Comparison of ENCODE assay signal across 10 mouse cellular contexts in the genomic region with DNA sequence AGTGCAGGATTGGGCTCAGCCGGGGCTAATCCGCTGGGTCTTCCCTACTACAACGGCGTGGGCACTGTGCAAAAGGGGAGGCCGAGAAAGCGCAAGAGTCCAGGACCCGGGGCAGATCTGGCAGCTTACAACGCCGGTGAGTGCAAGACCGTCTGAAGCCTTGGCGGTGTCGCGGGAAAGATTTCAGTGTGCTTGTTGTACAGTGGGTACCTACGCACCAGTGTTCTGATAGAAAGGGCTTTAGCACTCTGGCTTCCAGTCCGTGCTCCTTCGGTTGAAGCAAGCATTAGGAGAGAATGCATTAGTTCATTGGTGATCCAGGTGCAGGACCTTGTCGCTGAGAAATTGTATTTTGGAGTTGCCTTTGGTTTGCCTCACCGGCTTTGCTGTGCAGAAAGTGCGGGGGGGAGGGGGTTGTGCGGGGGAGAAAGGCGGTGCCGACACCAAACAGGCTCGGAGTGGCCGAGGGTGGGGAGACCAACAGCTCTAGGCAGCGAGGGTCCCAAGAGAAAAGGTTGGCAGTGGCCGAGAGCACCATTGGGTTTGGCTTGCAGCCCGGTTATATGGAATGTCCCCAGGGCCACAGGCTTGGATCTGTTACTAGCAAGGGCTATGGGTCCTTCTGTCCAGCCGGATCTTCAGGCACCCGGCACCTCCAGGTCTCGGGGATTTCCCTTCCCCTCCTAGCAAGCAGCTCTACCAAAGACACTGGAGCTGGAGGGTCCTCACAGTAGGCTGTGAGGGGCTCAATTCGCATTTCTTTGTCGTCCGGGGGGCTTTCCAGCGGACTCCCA. TPM values are rescaled to one million over a fixed set of nuclear protein-coding genes. Genes with fewer than 3 reads are reported as not detected.
DNase-seq lines count a peak whose midpoint lies in the region; ATAC-seq and TF ChIP-seq lines count a peak whose summit lies in the region.
"Had no signal": no experiment of that assay in that cellular context is flagged by ENCODE, and none has a peak within 500 bp of the region (broad histone marks: within the 10 kb centered on the region; RNA-seq: fewer than 3 reads in every experiment).

No protein-coding gene starts in this region.

- no peak for TF ChIP-seq CTCF in cortical plate, adult 2 months (IDR thresholded peaks at IDR 0.05; ENCODE audit: extremely low read depth, insufficient read depth, low read length)

- H3K36me3 ChIP-seq in heart, embryonic 10.5 days, result no peaks in the 10 kb centered on the region
- H3K36me3 ChIP-seq in hindbrain, embryonic 13.5 days, result no peaks in the 10 kb centered on the region
- H3K36me3 ChIP-seq in midbrain, embryonic 14.5 days (ENCODE audit: control insufficient read depth, insufficient read depth, low read length), result 0 out of 2 replicates have a peak, but pooled peaks cover 5% of the 10 kb centered on the region

- DNase-seq in heart, embryonic 10.5 days (ENCODE audit: low spot score), result no peak
- DNase-seq in heart, adult 9 months (ENCODE audit: low spot score in 2 of 2), result no peak
- DNase-seq in midbrain, embryonic 14.5 days, result peak; percentile 72
- DNase-seq in kidney, adult 8-10 months, result no peak
- no peak for DNase-seq in ovary, adult 18-20 months (ENCODE audit: low spot score)
- no peak for DNase-seq in testis, postnatal 14 days (ENCODE audit: low spot score)
- DNase-seq: heart, adult 18-20 months had no signal

- TF ChIP-seq POLR2A in cortical plate, adult 2 months (IDR thresholded peaks at IDR 0.05; ENCODE audit: extremely low read depth, insufficient read depth, low read length), result no peak

- peak overlapping the region; percentile 57 for H3K4me2 ChIP-seq in hindbrain, embryonic 13.5 days
- peak overlapping the region; percentile 75 for H3K4me2 ChIP-seq in midbrain, embryonic 14.5 days (ENCODE audit: low read length)

- WGBS in heart, embryonic 10.5 days, result 1% methylated on average over 34 of the region's 34 CpGs
- 1% methylated on average over 34 of the region's 34 CpGs for WGBS in hindbrain, embryonic 13.5 days
- WGBS in midbrain, embryonic 14.5 days, result under 1% methylated on average over 34 of the region's 34 CpGs

- peak overlapping the region; percentile 40 for H3K9ac ChIP-seq in hindbrain, embryonic 13.5 days
- peak overlapping the region; percentile 78 for H3K9ac ChIP-seq in midbrain, embryonic 14.5 days (replicated peaks; ENCODE audit: low read length)

- no peak for ATAC-seq in hindbrain, embryonic 13.5 days (ENCODE audit: low FRiP score)
- no peak for ATAC-seq in midbrain, embryonic 14.5 days (ENCODE audit: low FRiP score, low TSS enrichment)

- H3K27ac ChIP-seq in heart, embryonic 10.5 days, result no peak overlapping the region
- peak overlapping the region; percentile 60 for H3K27ac ChIP-seq in cortical plate, adult 2 months (ENCODE audit: insufficient read depth, low read length)
- H3K27ac ChIP-seq in hindbrain, embryonic 13.5 days, result peak overlapping the region; percentile 64
- H3K27ac ChIP-seq in midbrain, embryonic 14.5 days (replicated peaks; ENCODE audit: low read depth, low read length), result peak overlapping the region; percentile 86

- H3K4me3 ChIP-seq in heart, embryonic 10.5 days, result peak overlapping the region; percentile 20
- peak overlapping the region; percentile 84 for H3K4me3 ChIP-seq in cortical plate, adult 2 months (ENCODE audit: insufficient read depth, low read length)
- peak overlapping the region; percentile 44 for H3K4me3 ChIP-seq in hindbrain, embryonic 13.5 days
- peak overlapping the region; percentile 56 for H3K4me3 ChIP-seq in midbrain, embryonic 14.5 days (replicated peaks; ENCODE audit: low read depth, low read length)
- H3K4me3 ChIP-seq: myocyte had no signal

- no peaks in the 10 kb centered on the region for H3K9me3 ChIP-seq in heart, embryonic 10.5 days
- no peaks in the 10 kb centered on the region for H3K9me3 ChIP-seq in hindbrain, embryonic 13.5 days
- H3K9me3 ChIP-seq in midbrain, embryonic 14.5 days (ENCODE audit: control insufficient read depth, low read length), result no peaks in the 10 kb centered on the region

- peaks cover 48% of the 10 kb centered on the region for H3K4me1 ChIP-seq in heart, embryonic 10.5 days
- H3K4me1 ChIP-seq in cortical plate, adult 2 months (ENCODE audit: control insufficient read depth, insufficient read depth, low read length), result peaks cover 2% of the 10 kb centered on the region; the same call in 1 of the 2 replicates
- peaks cover 45% of the 10 kb centered on the region for H3K4me1 ChIP-seq in hindbrain, embryonic 13.5 days (replicated peaks)
- H3K4me1 ChIP-seq in midbrain, embryonic 14.5 days (ENCODE audit: control insufficient read depth, insufficient read depth, low read length), result peaks cover 18% of the 10 kb centered on the region

- H3K27me3 ChIP-seq in heart, embryonic 10.5 days (ENCODE audit: insufficient read depth, poor library complexity, severe bottlenecking), result peaks cover 96% of the 10 kb centered on the region
- H3K27me3 ChIP-seq in hindbrain, embryonic 13.5 days, result peaks cover 96% of the 10 kb centered on the region
- H3K27me3 ChIP-seq in midbrain, embryonic 14.5 days (ENCODE audit: control insufficient read depth, insufficient read depth, low read length), result peaks cover 70% of the 10 kb centered on the region

RNA-seq across cellular contexts. Expression of gene Lhx2, which starts 15.8 kb away (rescaled TPM):
- polyA plus RNA-seq in heart, embryonic 10.5 days (2016; fragmentation: Nextera tagmentation; extraction: Ambion mirVana), result 0.58 and 6.0 TPM in 2 replicates
- polyA plus RNA-seq in cortical plate, adult 2 months (2012; rRNA removed), result 82.4 and 83.3 TPM in 2 replicates
- polyA plus RNA-seq in hindbrain, embryonic 13.5 days (2015; fragmentation: Nextera tagmentation; extraction: Ambion mirVana), result 22.1 and 23.6 TPM in 2 replicates
- polyA plus RNA-seq in midbrain, embryonic 14.5 days (2014; fragmentation: Nextera tagmentation; extraction: Ambion mirVana), result 47.8 and 68.9 TPM in 2 replicates

Comparison
In these comparisons a context has a peak if more than half of its experiments do, and no peak if none do; other contexts are left out.
1. H3K4me3 ChIP-seq: peak in every context shown above with its lines; median percentile 84 in cortical plate, adult 2 months; 56 in midbrain, embryonic 14.5 days; 44 in hindbrain, embryonic 13.5 days; 20 in heart, embryonic 10.5 days.